Mouse (Mus musculus) T-helper 1 cell (primary cell): ENCODE measurements around the gene Ccnd2.

Source experiments
- in situ Hi-C: fragments of 300-600 bp; cut with MboI, MseI; formaldehyde crosslinking; loops from one replicate; pipeline ENCODE4 v1.15.1; 2025; ENCODE audit warnings: high pct_unique_total_duplicates

Ccnd2 gene

DNA sequence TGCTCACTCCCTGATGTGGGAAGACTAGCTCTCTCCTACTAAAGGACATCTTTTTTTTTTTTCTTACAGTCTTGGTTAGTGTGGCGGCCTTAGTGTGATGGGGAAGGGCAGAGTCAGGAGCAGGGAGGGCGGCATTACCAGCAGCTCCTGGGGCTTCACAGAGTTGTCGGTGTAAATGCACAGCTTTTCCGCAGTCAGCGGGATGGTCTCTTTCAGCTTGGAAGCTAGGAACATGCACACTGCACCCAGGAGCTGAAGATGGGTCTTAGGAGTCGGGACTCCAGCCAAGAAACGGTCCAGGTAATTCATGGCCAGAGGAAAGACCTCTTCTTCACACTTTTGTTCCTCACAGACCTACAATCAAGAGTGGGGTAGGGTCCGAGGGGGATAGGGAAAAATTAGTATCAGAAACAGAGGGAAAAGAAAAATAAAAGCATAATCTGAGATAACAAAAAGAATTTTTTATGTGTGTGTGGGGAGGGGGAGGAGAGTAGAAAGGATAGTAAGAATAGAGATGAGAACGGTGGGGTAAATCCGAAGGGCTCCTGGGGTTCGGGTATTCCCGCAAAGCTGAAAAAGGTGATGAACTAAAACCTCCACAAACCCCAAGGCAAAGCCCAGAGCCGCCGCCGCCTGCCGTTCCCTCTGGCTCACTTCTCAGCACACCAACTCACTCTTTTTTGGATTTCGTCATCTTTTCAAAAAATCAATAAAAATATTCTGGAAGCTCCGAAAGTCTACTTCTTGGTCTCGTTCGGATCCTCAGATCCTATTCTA lies 3.3 kb downstream of the Ccnd2 start:
- in situ Hi-C loops = loop anchor here (5.0 to 10.0 kb wide), 4 partner anchors 94 to 1206 kb away; partner anchors contain the start of gene Tulp3

- in situ Hi-C loops = loop anchor here (5.0 to 10.0 kb wide), 4 partner anchors 95 to 1207 kb away; partner anchors contain the start of gene Tulp3
These were observed 4.3 kb downstream of the Ccnd2 start for GRCm38 (mm10) chr6:127147665-127148064.

- in situ Hi-C loops = loop anchor here (5.0 to 10.0 kb wide), 4 partner anchors 96 to 1208 kb away; partner anchors contain the start of gene Tulp3
These were observed 5.6 kb downstream of the Ccnd2 start for GRCm38 (mm10) chr6:127146322-127146947.

GRCm38 (mm10) chr6:127145464-127146190 lies 6.4 kb downstream of the Ccnd2 start:
- in situ Hi-C loops = loop anchor here (5.0 to 10.0 kb wide), 4 partner anchors 97 to 1209 kb away; partner anchors contain the start of gene Tulp3

- in situ Hi-C loops = loop anchor here (5.0 to 10.0 kb wide), 2 partner anchors 129 to 1211 kb away; partner anchors contain the start of gene Tulp3
These were observed 8.3 kb downstream of the Ccnd2 start for GRCm38 (mm10) chr6:127143576-127144288.

DNA sequence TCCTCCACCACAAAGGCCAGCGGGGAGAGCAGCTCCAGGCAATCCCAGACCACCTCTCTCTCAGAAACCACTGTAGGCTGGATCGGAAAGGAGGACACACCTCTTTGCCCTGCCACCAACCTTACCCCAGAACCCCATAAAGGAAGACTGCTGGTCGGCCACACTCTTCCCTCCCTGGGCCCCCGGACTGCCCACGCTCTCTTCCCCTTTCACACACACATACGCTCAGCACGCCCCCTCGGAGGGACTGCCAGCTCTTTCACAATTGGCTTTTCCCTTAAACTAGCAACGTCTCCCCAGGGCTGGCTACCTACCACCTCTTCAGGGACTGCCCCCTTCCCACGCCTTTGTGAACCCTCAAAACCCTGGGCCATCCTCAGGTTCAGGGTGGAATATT lies 8.9 kb downstream of the Ccnd2 start:
- in situ Hi-C loops = loop anchor here (5.0 to 10.0 kb wide), 2 partner anchors 129 to 1212 kb away; partner anchors contain the start of gene Tulp3

DNA sequence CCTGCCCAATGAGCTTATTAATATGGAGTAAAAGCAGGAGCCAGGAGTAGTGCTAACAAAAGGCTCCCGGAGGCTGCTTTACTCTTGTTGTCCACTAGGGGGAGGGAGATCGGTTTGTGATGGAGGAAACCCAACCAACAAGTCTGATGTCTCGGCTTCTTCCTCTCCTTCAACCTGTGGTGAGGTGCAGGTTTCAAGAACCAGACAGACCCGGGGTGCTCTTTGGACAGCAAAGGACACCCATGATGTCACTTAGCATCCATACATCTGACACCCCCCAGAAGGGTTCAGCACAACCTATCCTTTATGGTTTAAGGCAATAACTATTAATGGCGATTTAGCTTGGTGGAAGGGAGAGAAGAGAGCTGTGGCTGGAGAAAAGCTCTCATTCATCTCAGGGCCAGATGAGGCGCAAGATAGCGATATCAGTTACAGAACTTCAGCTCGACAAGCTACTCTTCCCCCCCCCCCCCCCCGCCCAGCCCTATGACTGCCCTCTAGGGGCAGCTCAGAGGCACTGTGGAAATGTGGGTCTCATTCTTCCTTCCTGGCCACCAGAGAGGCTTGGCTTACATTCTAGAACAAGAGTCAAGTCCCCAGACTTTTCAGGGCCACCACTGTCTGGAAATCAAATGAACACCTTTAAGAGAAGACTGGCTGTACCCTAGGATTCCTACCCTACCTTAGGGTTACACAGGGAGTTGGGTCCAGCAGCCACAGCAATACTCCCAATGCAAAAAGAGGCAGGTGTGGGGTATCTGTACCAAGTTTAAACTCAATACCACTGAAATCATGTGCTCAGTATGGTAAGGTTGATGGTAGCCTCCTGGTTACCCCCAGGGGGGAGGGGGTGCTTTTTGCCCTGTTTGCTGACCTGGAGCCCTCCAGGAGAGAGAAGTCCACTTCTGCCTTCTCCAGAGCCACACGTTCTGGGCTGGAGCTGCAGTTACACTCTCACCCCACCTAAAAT lies 9.6 kb downstream of the Ccnd2 start:
- in situ Hi-C loops = loop anchor here (5.0 to 10.0 kb wide), 2 partner anchors 130 to 1212 kb away; partner anchors contain the start of gene Tulp3

GRCm38 (mm10) chr6:127138962-127139361 lies 13.0 kb downstream of the Ccnd2 start:
- in situ Hi-C loops = loop anchor here (5.0 kb wide), 1 partner anchor 52 kb away; no protein-coding TSS in a partner anchor

GRCm38 (mm10) chr6:127133433-127134245 lies 18.4 kb downstream of the Ccnd2 start:
- in situ Hi-C loops = no loop called here

DNA sequence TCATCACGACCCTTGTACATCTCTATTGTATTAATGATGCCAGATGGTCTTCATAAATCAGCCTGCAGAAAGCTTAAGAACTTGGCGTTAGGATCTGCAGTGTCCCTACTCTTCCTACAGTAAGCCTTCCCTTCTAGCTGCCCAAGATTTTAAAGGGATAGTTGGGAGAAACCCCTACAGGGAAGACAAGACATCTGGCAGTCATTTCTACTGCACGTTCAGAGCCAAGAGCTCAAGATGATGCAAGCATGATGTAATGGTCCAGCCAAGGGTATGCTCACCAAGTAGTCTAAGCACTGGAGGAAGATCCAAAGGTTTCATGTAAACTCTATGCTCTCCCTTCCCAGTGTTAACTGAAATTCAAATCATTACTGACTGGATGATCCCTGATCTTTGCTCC lies 19.3 kb downstream of the Ccnd2 start:
- in situ Hi-C loops = no loop called here

GRCm38 (mm10) chr6:127131946-127132345 lies 20.0 kb downstream of the Ccnd2 start:
- in situ Hi-C loops = no loop called here

DNA sequence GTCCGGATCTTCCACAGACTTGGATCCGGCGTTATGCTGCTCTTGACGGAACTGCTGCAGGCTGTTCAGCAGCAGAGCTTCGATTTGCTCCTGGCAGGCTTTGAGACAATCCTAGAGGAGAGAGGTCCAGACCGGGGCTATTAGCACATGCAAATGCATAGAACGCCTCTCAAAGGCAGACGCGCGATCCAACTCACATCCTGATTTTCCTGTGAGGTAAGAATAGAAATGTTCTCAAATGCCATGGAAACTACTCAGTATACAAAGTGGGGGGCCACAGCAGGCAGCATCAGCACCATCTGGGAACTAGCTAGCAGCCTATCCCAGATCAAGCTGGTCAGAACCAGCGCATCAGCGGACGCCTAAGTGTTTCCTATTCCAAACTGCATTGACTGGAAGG lies 21.6 kb downstream of the Ccnd2 start:
- in situ Hi-C loops = no loop called here

DNA sequence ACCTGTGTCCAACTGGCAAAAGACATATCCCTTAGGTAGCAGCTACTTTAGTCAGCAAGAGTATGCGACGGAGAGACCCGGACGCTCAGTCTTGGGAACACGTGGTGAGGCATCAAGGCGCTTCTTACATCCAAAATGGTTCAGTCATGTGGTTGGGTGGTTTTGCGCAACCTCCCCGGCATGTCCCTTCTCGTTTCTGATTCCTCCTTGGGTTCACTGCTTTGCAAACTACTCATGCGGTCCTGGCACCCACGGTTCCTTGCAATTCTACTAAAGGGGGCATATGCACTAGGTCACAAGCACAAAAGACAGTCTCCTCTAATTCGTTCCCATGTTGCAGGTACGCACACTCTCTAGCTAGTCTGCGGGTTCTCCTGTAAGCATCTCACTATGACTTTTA lies 22.3 kb downstream of the Ccnd2 start:
- in situ Hi-C loops = no loop called here

DNA sequence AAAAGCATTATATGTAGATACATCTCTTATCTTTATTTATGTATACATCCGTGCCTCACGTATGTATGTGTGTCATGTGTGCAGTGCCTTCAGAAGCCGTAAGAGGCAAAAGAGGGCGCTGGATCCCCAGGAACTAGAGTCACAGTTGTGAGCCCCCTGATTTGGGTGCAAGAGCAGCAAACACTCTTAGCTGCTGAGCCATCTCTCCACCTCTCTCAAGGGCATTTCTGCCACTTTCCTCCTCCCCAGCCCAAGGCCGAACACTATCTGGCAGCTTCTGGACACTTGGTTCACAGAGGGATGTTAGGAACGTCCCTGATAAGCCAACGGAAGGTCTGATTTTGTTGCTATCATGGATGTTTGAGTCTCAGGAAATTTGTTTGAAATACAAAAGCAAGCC lies 28.5 kb downstream of the Ccnd2 start:
- in situ Hi-C loops = no loop called here

DNA sequence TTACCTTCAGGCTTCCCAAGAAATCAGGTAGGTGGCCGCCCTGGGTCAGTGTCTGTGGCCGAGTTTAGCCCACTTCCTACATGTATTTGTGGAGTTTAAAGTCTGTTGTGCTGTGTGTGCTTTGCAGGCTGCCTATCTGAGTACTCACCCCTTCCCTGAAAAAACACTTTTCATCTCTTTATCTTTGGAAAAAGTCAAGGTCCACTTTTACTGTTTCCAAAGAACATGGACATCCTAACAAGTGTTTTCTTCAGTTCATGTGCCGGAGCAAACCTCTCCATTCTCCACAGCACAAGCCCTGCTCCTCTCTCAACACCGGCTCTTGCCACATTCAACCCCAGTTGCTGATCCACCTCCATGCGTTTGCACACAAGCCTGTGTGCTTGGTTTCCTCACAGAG lies 29.0 kb downstream of the Ccnd2 start:
- in situ Hi-C loops = no loop called here

DNA sequence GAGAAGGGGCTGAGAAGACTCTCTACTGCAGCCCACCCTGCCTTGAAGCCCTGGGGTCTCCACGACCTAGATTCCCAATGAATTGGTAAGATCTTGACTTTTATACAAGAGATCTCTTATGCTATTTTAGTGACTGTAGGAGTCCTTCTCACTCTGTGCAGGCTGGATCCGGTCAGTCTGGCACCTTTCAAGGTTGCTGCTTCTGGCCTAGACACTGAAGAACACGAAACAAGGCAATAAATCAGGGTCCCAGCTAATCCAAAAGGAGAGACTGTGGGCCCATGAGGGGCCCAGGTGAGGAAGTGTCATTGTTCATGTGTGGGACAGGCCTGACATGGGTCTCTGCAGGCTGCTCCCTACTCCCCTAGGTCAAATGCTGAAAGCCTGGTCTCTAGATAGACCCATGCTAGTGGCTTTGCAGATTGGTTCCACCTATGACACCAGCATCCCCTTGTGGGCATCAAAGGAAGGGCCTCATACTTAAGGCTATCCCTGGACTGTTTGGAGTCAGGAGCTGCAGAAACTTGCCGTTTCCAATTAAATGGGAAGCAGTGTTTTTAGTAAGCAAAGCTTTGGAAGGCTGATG lies 29.7 kb downstream of the Ccnd2 start:
- in situ Hi-C loops = no loop called here

DNA sequence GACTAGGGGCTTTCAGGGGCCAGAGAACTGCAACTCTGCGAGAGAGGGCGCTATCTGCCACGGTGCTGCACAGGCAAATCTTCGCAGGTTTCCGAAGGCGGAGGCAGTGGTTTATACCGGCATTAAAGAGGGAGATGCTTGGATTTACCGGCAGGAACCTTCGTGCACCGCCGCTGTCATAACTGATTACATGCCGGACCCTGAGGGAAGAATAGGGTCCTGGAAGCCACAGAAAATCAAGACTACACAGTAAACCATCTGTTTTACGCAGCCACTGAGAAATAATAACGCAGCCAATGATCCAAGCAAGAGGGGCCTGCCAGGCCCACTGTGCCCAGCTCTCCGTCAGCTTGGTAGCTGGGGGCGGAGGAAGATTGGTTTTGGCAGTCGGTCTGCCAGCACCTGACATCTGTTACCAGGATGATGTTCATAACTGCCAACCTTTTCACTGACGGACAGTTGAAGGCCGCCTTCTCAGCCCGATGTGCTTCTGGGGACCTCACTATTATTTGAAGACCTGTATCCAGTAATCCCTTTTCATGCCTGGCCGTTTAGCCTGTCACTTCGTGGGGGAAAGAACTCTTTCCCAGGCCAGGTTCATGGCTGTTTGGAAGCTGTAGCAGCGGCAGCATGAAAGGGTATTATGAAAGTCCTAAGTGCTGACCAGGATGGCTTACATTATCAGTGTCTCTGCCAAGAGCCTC lies 37.1 kb downstream of the Ccnd2 start:
- in situ Hi-C loops = no loop called here

GRCm38 (mm10) chr6:127109402-127109930 lies 42.5 kb downstream of the Ccnd2 start, which contains the start of gene Tigar:
Gene Tigar, minus strand, starts transcription at chr6:127109557.
- in situ Hi-C loops = no loop called here
